Mouse (Mus musculus) heart, postnatal 0 days (tissue): ENCODE measurements around the gene Jmjd6. TPM values are rescaled to one million over a fixed set of nuclear protein-coding genes. Genes with fewer than 3 reads are reported as not detected.
A peak's percentile ranks its signal among the peaks of the same experiment; 100 is the strongest.
"Not testable (repeated sequence)": the region's sequence is repeated elsewhere in the genome, so short reads cannot be mapped to it uniquely, and the experiment has no call there.

ENCODE experiments used
- ATAC-seq: fragments of 200-750 bp; cut with Nextera tagmentation; 2 replicates; pipeline ENCODE4 v1.8.0; 2017; ENCODE audit warnings: low read depth, moderate number of reproducible peaks, moderate library complexity; ENCODE audit not compliant: insufficient read depth
- DNase-seq: peaks from one replicate; pipeline ENCODE4 v3.0.0-alpha.2; 2016; ENCODE audit warnings: low spot score
- H3K27ac ChIP-seq: fragments of 300-500 bp; sonication (generic); 2 replicates; pipeline ENCODE4 v1.5.1; 2014; ENCODE audit warnings: low read depth, mild to moderate bottlenecking
- H3K27me3 ChIP-seq: fragments of 300-500 bp; sonication (generic); 2 replicates; pipeline ENCODE4 v1.6.1; 2014; ENCODE audit warnings: low read length, mixed read lengths; ENCODE audit not compliant: control insufficient read depth, insufficient read depth
- H3K36me3 ChIP-seq: fragments of 300-500 bp; sonication (generic); replicated peaks from 2 replicates; pipeline ENCODE4 v1.6.1; 2014; ENCODE audit warnings: low read length, mixed read lengths; ENCODE audit not compliant: control insufficient read depth, insufficient read depth
- H3K4me1 ChIP-seq: fragments of 300-500 bp; sonication (generic); 2 replicates; pipeline ENCODE4 v1.6.1; 2014; ENCODE audit warnings: antibody characterized with exemption; ENCODE audit not compliant: control insufficient read depth, insufficient read depth
- H3K4me2 ChIP-seq: fragments of 300-500 bp; sonication (generic); 2 replicates; pipeline ENCODE4 v1.6.1; 2014; ENCODE audit warnings: low read depth, mild to moderate bottlenecking, low read length, moderate library complexity
- H3K4me3 ChIP-seq: fragments of 300-500 bp; sonication (generic); 2 replicates; pipeline ENCODE4 v1.5.1; 2014; ENCODE audit warnings: low read depth, low read length
- H3K9ac ChIP-seq: fragments of 300-500 bp; sonication (generic); replicated peaks from 2 replicates; pipeline ENCODE4 v1.6.1; 2014; ENCODE audit warnings: low read depth, low read length, mixed read lengths
- H3K9me3 ChIP-seq: fragments of 300-500 bp; sonication (generic); replicated peaks from 2 replicates; pipeline ENCODE4 v1.6.1; 2016; ENCODE audit warnings: low read length; ENCODE audit not compliant: control insufficient read depth
- CTCF ChIP-seq: IDR thresholded peaks from 2 replicates; pipeline ENCODE4 v1.5.1; 2016; ENCODE audit warnings: antibody characterized with exemption, control low read depth, low read depth
- EP300 ChIP-seq: IDR thresholded peaks from 2 replicates; pipeline ENCODE4 v1.6.1; 2016; ENCODE audit warnings: antibody characterized with exemption, low read depth
- WGBS: fragments of 180-500 bp; shearing (Covaris S2); extraction: QIAGEN DNeasy Blood & Tissue Kit; methylation state at CpG from one replicate; pipeline ENCODE4 v1.1.7; 2014; 5-methylcytosine and 5-hydroxymethylcytosine counted together
- polyA plus RNA-seq: library from polyadenylated mRNA; unstranded; fragments of >200 nt; fragmentation: Nextera tagmentation; extraction: Ambion mirVana; gene quantifications from 2 replicates; pipeline ENCODE4 v1.2.1, GENCODE M21; 2015
- total RNA-seq: library from RNA; depleted of rRNA; stranded (reverse); fragments of >200 nt; gene quantifications from 2 replicates; pipeline ENCODE4 v1.2.3, GENCODE M21; 2014; ENCODE audit warnings: low replicate concordance

Gene Jmjd6
- total and polyA plus RNA-seq, 2 experiments from 2014 or later, result 24.8 to 43.1 TPM

DNA sequence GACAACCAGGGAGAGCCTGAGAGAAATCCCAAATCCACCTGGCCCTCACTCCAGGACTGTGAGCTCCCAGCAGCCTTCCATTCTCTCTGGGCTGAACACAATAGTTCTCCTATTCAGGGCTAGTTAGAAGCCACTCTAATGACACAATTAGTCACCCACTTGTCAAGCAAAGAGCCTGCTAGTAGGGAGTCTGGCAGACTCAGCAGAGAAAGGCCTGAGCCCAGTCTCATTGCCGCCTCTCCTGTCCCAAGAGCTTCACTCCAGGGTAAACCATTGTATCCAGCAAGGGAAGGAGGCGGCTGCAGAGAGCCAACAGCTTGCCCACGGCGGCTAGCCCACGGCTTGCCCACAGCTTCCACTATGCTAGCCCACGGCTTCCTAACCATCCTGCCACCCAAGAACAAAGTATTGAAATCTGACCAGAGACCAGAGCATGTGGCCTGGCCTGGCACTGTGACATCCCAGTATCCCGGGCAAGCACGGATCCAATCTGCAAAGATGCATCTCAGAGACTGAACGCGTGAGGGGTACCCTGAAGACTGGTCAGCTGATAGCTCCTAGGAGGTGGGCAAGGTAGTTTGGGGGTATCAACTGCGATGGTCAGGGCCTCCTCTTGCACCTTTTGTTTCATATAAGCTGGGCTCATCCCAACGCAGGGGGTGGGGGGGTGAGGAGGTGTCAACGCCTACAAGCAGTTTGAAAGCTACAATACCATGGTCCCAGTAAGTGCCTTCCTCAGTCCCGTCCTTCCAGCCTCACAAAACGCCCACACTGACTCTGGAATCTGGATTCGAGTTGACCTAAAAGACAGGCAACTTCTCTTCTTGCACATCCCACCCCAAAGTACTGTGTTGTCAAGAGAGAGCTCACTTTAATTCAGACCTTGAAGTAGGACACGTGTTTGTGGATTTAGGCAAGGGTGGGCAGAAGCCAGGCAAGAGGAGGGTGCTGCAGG is 16.4 kb downstream of the Jmjd6 start:
- Histone ChIP-seq H3K36me3 (no peaks in the 10 kb centered on the region), H3K27me3 (no peaks in the 10 kb centered on the region), H3K9ac (peak overlapping the region; percentile 74), H3K27ac (peak overlapping the region; percentile 81), H3K4me1 (peaks cover 17% of the 10 kb centered on the region), H3K9me3 (no peaks in the 10 kb centered on the region), H3K4me2 (peak overlapping the region; percentile 64), H3K4me3 (peak overlapping the region; percentile 64)
- DNase-seq (no peak), ATAC-seq (no peak)
- no peak for TF ChIP-seq EP300
- no peak for TF ChIP-seq CTCF
- 47% methylated on average over 17 of the region's 17 CpGs for whole genome bisulfite sequencing

GRCm38 (mm10) chr11:116825230-116825629 is 18.0 kb downstream of the Jmjd6 start:
- Histone ChIP-seq H3K27me3 (no peaks in the 10 kb centered on the region), H3K9ac (no peak overlapping the region), H3K4me1 (peaks cover 30% of the 10 kb centered on the region), H3K27ac (peak overlapping the region; percentile 43), H3K4me3 (peak overlapping the region; percentile 11; the same call in 1 of the 2 replicates), H3K9me3 (no peaks in the 10 kb centered on the region), H3K36me3 (no peaks in the 10 kb centered on the region), H3K4me2 (peak overlapping the region; percentile 64; the same call in 1 of the 2 replicates)
- TF ChIP-seq CTCF (no peak), EP300 (no peak)
- DNase-seq (no peak), ATAC-seq (no peak)
- WGBS, result 71% methylated on average over 5 of the region's 5 CpGs

DNA sequence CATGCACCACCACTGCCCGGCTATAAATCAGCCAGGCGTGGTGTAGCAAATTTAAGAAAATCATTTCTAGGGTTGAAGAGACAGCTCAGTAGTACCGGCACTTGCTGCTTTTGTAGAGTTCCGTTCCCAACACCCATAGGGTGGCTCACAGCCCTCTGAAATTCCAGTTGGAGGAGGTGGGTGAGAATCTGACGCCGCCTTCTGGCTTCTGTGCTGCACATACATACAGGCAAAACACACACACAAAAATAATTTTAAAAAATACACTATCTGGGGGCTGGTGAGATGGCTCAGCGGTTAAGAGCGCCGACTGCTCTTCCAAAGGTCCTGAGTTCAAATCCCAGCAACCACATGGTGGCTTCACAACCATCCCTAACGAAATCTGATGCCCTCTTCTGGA is 19.4 kb downstream of the Jmjd6 start:
- not testable (repeated sequence) for H3K9ac ChIP-seq, DNase-seq, H3K4me2 ChIP-seq, H3K9me3 ChIP-seq, H3K4me3 ChIP-seq, H3K36me3 ChIP-seq, ATAC-seq, H3K27me3 ChIP-seq, H3K27ac ChIP-seq
- 96% methylated on average over 10 of the region's 10 CpGs for WGBS
- peaks cover 33% of the 10 kb centered on the region for H3K4me1 ChIP-seq

DNA sequence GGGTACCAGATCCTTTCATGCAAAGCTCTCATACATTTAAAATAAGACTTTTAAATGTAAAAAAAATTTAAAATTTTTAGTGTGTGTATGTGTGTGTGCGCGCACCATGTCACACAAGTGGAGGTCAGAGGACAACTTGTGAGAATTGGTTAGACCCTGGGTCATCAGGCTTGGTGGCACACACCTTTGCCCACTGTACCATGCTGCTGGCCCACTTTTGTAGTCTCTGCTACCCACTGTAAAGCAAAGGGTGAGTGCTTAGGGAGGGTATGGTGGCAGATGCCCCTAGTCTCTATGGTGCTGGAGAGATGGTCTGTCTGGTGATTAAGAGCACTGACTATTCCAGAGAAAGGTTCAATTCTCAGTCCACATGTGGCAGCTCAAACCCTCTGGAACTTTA is 20.0 kb downstream of the Jmjd6 start:
- TF ChIP-seq CTCF (no peak), EP300 (no peak)

DNA sequence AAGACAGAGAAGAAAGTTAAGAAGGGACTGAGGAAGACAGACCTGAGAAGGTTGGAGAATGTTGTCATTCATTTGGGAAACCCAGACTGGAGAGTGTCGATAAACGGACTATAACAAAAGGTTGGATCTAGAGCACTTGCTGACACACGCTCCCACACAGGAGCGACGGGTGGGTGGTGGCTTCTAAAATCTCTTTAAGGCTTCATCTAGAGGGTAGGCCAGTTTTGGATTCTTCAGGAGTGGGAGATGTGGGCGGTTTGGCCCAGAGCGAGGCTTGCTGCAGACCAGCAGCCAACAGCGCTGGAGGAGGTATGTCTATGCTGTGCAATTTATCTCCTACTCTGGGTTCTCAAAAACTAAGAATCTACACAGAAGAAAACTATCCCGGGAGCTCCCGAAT is 20.6 kb downstream of the Jmjd6 start:
- DNase-seq, result no peak
- Histone ChIP-seq H3K9me3 (no peaks in the 10 kb centered on the region), H3K36me3 (no peaks in the 10 kb centered on the region), H3K4me1 (peaks cover 27% of the 10 kb centered on the region), H3K27ac (peak overlapping the region; percentile 81; the same call in 1 of the 2 replicates), H3K4me2 (peak overlapping the region; percentile 11; the same call in 1 of the 2 replicates), H3K4me3 (no peak overlapping the region), H3K9ac (no peak overlapping the region), H3K27me3 (no peaks in the 10 kb centered on the region)
- WGBS, result 76% methylated on average over 10 of the region's 10 CpGs
- ATAC-seq, result no peak
- TF ChIP-seq CTCF (no peak), EP300 (no peak)

More for the DNA sequence above, 20.0 kb downstream of the Jmjd6 start:
- no peak for ATAC-seq
- Histone ChIP-seq H3K9me3 (no peaks in the 10 kb centered on the region), H3K4me3 (no peak overlapping the region), H3K27ac (no peak overlapping the region), H3K27me3 (no peaks in the 10 kb centered on the region), H3K36me3 (no peaks in the 10 kb centered on the region), H3K4me1 (peaks cover 30% of the 10 kb centered on the region), H3K4me2 (no peak overlapping the region), H3K9ac (no peak overlapping the region)
- DNase-seq, result no peak
- 96% methylated on average over 2 of the region's 2 CpGs for WGBS
